Mouse (Mus musculus) heart, adult 2 months (tissue): ENCODE measurements at regions not wholly inside any gene's neighbourhood (a gene's known extent, or its start where the extent isn't known, plus 50 kb on each side); places are given as distances from the start of the nearest gene placed in this dataset.

ENCODE experiments used
- DNase-seq, 2 experiments: peaks; one replicate each; pipeline ENCODE4 v3.0.0; 2021
- H3K27ac ChIP-seq: fragments of 200-600 bp; 2 replicates; pipeline ENCODE4 v1.8.1; 2022
- H3K27me3 ChIP-seq: fragments of 200-500 bp; 2 replicates; pipeline ENCODE4 v1.6.1; 2012; ENCODE audit warnings: mild to moderate bottlenecking, low read length, inconsistent platforms, mixed read lengths; ENCODE audit not compliant: control insufficient read depth, insufficient read depth
- H3K36me3 ChIP-seq: fragments of 200-500 bp; 2 replicates; pipeline ENCODE4 v1.6.1; 2012; ENCODE audit warnings: low read length, inconsistent platforms; ENCODE audit not compliant: control insufficient read depth, insufficient read depth
- H3K4me1 ChIP-seq: fragments of 200-500 bp; 2 replicates; pipeline ENCODE4 v1.6.1; 2011; ENCODE audit warnings: low read length; ENCODE audit not compliant: control insufficient read depth, insufficient read depth
- H3K4me3 ChIP-seq: fragments of 200-600 bp; 2 replicates; pipeline ENCODE4 v1.8.1; 2022
- H3K79me2 ChIP-seq: fragments of 200-500 bp; replicated peaks from 2 replicates; pipeline ENCODE4 v1.6.1; 2012; ENCODE audit warnings: mild to moderate bottlenecking, inconsistent platforms, low read length, moderate library complexity, mixed read lengths; ENCODE audit not compliant: control insufficient read depth, insufficient read depth
- H3K9ac ChIP-seq: fragments of 200-500 bp; 2 replicates; pipeline ENCODE4 v1.6.1; 2012; ENCODE audit warnings: low read depth, mild to moderate bottlenecking, control low read depth, inconsistent platforms, low read length, mixed read lengths
- CTCF ChIP-seq: fragments of 200-600 bp; IDR thresholded peaks from 2 replicates; pipeline ENCODE4 v1.8.1; 2022; ENCODE audit warnings: antibody characterized with exemption, mild to moderate bottlenecking, moderate library complexity
- EP300 ChIP-seq: fragments of 200-500 bp; IDR thresholded peaks from 2 replicates; pipeline ENCODE4 v1.6.1; 2011; ENCODE audit warnings: low read depth, low read length, control low read depth; ENCODE audit not compliant: insufficient read depth
- POLR2A ChIP-seq: fragments of 200-500 bp; IDR thresholded peaks from 2 replicates; pipeline ENCODE4 v1.6.1; 2011; ENCODE audit warnings: mild to moderate bottlenecking, low read depth, low read length, control low read depth; ENCODE audit not compliant: insufficient read depth
- WGBS: fragments of 180-500 bp; shearing (Covaris S2); methylation state at CpG from one replicate; pipeline ENCODE4 v1.1.7; 2018; 5-methylcytosine and 5-hydroxymethylcytosine counted together
- intact Hi-C: fragments of 180-260 bp; cut with DNase I; formaldehyde crosslinking; loops from one replicate; pipeline ENCODE4 v1.15.1; 2025

DNA sequence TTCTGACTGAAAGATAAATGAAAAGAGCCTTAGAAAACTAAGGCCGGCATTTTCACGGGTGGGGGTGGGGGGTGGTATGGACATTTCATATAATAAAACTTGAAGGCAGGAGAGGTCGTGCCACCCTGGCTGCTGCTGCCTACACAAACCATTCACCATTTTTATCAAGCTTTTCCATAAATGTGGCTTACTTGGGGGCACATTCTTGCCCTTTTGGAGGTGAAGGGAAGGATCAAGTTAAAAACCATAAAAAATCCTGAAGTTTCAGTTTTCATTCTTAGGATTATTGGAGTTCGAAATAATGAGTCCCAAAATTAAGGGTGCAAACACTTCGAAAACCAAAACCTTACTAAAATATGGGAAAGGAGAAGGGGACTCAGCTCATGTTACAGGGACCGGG is 95.1 kb upstream of the Hmga2 start:
- Histone ChIP-seq H3K27ac (no peak overlapping the region), H3K36me3 (no peaks in the 10 kb centered on the region), H3K27me3 (no peaks in the 10 kb centered on the region), H3K9ac (no peak overlapping the region), H3K4me3 (no peak overlapping the region), H3K79me2 (no peaks in the 10 kb centered on the region), H3K4me1 (no peaks in the 10 kb centered on the region)
- intact Hi-C loops, result no loop called here
- 18% methylated on average over 6 of the region's 6 CpGs for WGBS
- TF ChIP-seq EP300 (no peak), POLR2A (no peak), CTCF (no peak)
- DNase-seq, result no peak

DNA sequence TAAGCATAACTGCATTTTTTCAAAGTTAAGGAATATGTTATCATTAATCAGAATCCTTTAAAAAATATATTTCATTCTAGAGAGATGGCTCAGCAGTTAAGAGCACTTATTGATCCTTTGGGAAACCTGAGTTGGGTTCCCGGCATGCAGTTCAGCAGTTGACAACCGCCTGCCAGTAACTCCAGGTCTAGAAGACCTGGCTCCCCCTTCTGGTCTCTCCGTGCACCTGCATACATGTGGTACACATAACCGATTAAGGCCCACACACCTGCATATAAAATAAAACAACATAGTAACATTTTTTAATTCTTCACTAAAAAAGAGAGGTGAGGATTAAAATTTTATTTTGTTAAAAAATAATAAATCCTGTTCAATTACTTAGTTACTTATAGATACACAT is 89.7 kb upstream of the Hmga2 start:
- TF ChIP-seq EP300 (no peak), POLR2A (no peak), CTCF (no peak)
- Histone ChIP-seq H3K27ac (no peak overlapping the region), H3K9ac (no peak overlapping the region), H3K4me1 (no peaks in the 10 kb centered on the region), H3K27me3 (peaks cover 3% of the 10 kb centered on the region; the same call in 1 of the 2 replicates), H3K4me3 (no peak overlapping the region), H3K36me3 (no peaks in the 10 kb centered on the region), H3K79me2 (no peaks in the 10 kb centered on the region)
- DNase-seq, result no peak
- intact Hi-C loops, result no loop called here
- WGBS, result 97% methylated on average over 4 of the region's 4 CpGs

DNA sequence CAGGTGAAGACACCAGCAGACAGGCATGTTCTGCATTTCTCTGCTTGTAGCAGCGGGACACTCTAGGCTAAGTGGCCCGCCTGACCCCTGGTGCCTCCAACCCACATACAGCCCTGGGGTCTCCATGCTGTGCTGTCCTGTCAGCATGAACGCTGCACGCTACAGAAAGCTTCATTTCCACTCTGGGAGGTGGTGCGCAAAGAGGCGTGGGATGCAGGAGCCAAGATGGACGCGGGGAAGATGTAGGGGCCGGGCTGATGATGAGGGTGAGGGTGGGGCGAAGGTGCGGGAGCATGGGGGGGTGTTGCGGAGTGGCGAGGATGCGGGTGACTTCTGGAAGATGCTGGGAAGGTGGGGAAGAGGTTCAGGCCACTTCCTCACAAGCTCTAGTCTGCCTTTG is 88.6 kb upstream of the Hmga2 start:
- 39% methylated on average over 14 of the region's 14 CpGs for WGBS
- Histone ChIP-seq H3K4me1 (no peaks in the 10 kb centered on the region), H3K27ac (no peak overlapping the region), H3K79me2 (no peaks in the 10 kb centered on the region), H3K36me3 (no peaks in the 10 kb centered on the region), H3K4me3 (no peak overlapping the region), H3K9ac (no peak overlapping the region), H3K27me3 (peaks cover 3% of the 10 kb centered on the region; the same call in 1 of the 2 replicates)
- no peak for DNase-seq
- no peak for TF ChIP-seq CTCF
- no peak for TF ChIP-seq EP300
- no peak for TF ChIP-seq POLR2A
- intact Hi-C loops, result no loop called here

DNA sequence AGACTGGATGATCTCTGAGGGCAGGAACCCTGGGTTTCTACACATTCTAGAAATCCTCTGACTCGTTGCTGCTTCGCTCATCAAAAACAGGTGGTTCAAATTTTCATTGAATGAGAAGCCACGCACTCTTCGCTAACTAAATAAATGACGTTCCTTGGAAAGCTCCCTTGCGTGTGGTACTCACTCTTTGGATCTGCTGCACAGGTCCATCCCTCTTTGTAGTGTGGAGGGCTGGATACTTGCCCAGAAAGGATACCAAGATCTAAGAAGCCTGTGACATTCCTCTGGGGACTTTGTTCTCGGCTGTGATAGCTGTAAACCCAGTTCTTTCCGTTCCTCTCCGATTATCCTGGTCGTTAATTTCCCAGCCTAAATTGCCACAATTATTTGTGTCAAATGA is 87.7 kb upstream of the Hmga2 start:
- H3K4me1 ChIP-seq, result no peaks in the 10 kb centered on the region
- no peak overlapping the region for H3K27ac ChIP-seq
- intact Hi-C loops, result no loop called here
- H3K79me2 ChIP-seq, result no peaks in the 10 kb centered on the region
- WGBS, result 20% methylated on average over 10 of the region's 10 CpGs
- no peak overlapping the region for H3K4me3 ChIP-seq
- TF ChIP-seq CTCF (no peak), POLR2A (no peak), EP300 (no peak)
- H3K9ac ChIP-seq, result no peak overlapping the region
- H3K36me3 ChIP-seq, result no peaks in the 10 kb centered on the region
- DNase-seq, result no peak
- peaks cover 3% of the 10 kb centered on the region; the same call in 1 of the 2 replicates for H3K27me3 ChIP-seq

DNA sequence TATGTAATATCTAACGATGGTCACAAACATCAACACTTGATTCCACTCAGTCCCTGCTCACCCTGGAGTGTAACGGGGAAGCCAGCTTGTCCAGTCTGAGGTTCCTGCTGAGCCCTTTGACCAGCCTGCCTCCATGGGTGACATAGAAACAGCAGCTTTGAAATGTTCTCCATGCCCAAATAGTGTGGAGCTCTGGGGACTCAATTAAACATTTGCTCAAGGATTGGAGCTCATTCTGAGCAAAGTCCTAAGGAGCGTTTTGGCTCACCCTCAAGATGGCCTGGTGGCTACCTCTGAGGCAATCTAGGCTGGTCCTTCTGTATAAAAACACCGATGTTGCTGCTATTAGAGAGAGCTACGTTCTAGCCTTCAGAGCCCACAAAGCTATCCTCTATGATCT is 85.6 kb upstream of the Hmga2 start:
- TF ChIP-seq EP300 (no peak), POLR2A (no peak), CTCF (no peak)
- Histone ChIP-seq H3K79me2 (no peaks in the 10 kb centered on the region), H3K9ac (no peak overlapping the region), H3K4me3 (no peak overlapping the region), H3K4me1 (no peaks in the 10 kb centered on the region), H3K27ac (no peak overlapping the region), H3K27me3 (peaks cover 3% of the 10 kb centered on the region; the same call in 1 of the 2 replicates), H3K36me3 (no peaks in the 10 kb centered on the region)
- 95% methylated on average over 5 of the region's 5 CpGs for WGBS
- no peak for DNase-seq
- intact Hi-C loops, result no loop called here

GRCm38 (mm10) chr10:120557850-120558447 is 81.7 kb upstream of the Hmga2 start:
- Histone ChIP-seq H3K36me3 (no peaks in the 10 kb centered on the region), H3K9ac (no peak overlapping the region), H3K4me1 (no peaks in the 10 kb centered on the region), H3K4me3 (no peak overlapping the region), H3K79me2 (no peaks in the 10 kb centered on the region), H3K27ac (no peak overlapping the region), H3K27me3 (peaks cover 3% of the 10 kb centered on the region)
- 56% methylated on average over 10 of the region's 10 CpGs for WGBS
- TF ChIP-seq EP300 (no peak), CTCF (no peak), POLR2A (no peak)
- no peak for DNase-seq
- intact Hi-C loops, result no loop called here
